Mouse (Mus musculus): ENCODE results near the gene Dlx4. TPM values are rescaled to one million over a fixed set of nuclear protein-coding genes. Genes with fewer than 3 reads are reported as not detected.

Dlx4 gene
- total RNA-seq (2021) = not detected
- long read RNA-seq, experiment 1 = 0 reads
- long read RNA-seq, experiment 2 = 0 reads

DNA sequence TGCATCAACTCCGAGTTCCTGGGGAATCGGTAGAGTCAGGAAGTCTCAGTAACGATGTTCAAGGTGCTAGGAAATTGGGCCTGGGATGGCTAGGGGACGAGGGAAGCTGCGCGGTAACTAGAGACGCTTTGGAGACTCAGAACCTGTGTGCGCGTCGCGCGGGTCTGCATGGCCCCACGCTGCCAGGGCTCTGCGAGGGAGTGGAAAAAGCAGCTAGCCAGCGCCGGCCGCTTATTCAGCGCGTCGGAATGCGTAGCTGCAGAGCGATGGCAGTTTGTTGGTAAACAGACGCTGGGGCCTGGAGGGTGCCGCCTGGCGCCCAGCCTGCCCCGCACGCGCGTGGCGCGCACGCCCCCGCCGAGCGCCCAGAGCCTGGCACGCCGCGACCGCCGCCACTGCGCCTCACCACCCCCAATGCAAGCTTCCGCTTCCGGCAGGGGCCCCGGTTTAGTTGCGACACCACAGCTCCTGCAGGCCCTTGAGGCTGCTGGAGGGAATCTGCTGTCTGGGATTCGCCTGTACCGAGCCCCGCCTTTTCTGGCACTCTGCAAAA is at the start of gene Dlx4:
Gene Dlx4 (minus strand): TSS at position 413 of the 553 bp plus-strand sequence.
- intact Hi-C loops (cut with DNase I) = loop anchor here (10.0 kb wide), 1 partner anchor 859 kb away; the partner anchor contains the start of gene Igf2bp1
- no peak within 1 kb of the TSS for H3K27ac ChIP-seq
- DNase-seq (ENCODE audit: extremely low spot score in 1 of 2, low spot score in 2 of 2) = no peak
- TF ChIP-seq CTCF (IDR thresholded peaks at IDR 0.05) = no peak
- peak within 1 kb of the TSS; percentile 31 for H3K4me3 ChIP-seq

GRCm38 (mm10) chr11:95189863-95190262 is 43.8 kb upstream of the Dlx4 start:
- Histone ChIP-seq H3K27ac (no peak overlapping the region), H3K4me3 (no peak overlapping the region)
- no peak for TF ChIP-seq CTCF (IDR thresholded peaks at IDR 0.05)
- intact Hi-C loops (cut with DNase I) = no loop called here
- DNase-seq (ENCODE audit: extremely low spot score in 1 of 2, low spot score in 2 of 2) = no peak

DNA sequence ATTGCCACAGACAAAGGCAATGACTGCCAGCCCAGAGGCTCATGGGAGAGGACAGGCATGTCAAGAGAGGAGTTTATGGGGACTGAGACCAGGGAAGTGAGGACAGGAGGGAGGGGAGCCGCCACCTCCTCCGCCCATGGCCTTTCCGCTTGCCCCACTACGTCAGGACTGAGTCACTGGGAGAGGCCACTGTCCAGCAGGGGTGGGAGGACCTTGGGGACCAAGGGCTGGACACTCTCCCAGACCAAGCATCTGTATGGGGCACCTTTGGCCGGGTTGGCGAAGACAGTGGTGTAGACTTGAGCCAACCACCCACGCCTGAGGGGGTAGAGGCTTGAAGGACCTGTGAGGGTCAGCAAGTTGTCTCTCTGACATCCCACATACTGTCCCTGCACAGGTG is 40.8 kb upstream of the Dlx4 start:
- intact Hi-C loops (cut with DNase I) = no loop called here
- TF ChIP-seq CTCF (IDR thresholded peaks at IDR 0.05) = no peak
- H3K27ac ChIP-seq = no peak overlapping the region
- no peak overlapping the region for H3K4me3 ChIP-seq
- DNase-seq (ENCODE audit: extremely low spot score in 1 of 2, low spot score in 2 of 2) = no peak

GRCm38 (mm10) chr11:95185700-95186099 is 39.6 kb upstream of the Dlx4 start:
- DNase-seq (ENCODE audit: extremely low spot score in 1 of 2, low spot score in 2 of 2) = no peak
- no peak for TF ChIP-seq CTCF (IDR thresholded peaks at IDR 0.05)
- intact Hi-C loops (cut with DNase I) = no loop called here
- Histone ChIP-seq H3K4me3 (no peak overlapping the region), H3K27ac (no peak overlapping the region)

- no peak overlapping the region for H3K4me3 ChIP-seq
- no peak overlapping the region for H3K27ac ChIP-seq
- TF ChIP-seq CTCF (IDR thresholded peaks at IDR 0.05) = no peak
- no peak for DNase-seq (ENCODE audit: extremely low spot score in 1 of 2, low spot score in 2 of 2)
- intact Hi-C loops (cut with DNase I) = no loop called here
These were observed 38.5 kb upstream of the Dlx4 start for GRCm38 (mm10) chr11:95184561-95184960.

DNA sequence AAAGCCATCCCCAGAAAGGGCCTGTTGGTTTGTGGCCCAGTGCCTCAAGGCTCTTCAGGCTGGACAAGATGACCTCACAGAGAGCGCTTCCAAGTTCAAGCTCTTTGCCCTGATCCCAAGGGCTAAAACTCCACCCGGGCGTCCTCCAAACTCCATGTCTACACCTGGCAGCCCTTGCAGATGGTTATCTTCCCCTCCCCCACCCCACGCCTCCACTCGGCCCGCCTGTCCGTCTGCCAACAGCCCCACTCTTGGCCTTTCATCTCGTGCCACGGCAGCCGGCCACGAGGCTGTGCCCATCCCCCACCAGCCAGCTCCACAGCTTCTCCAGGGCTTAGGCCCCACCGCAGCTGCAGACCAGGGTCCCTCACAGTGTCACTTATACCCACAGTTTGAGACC is 33.2 kb upstream of the Dlx4 start:
- intact Hi-C loops (cut with DNase I) = no loop called here
- no peak overlapping the region for H3K27ac ChIP-seq
- TF ChIP-seq CTCF (IDR thresholded peaks at IDR 0.05) = no peak

DNA sequence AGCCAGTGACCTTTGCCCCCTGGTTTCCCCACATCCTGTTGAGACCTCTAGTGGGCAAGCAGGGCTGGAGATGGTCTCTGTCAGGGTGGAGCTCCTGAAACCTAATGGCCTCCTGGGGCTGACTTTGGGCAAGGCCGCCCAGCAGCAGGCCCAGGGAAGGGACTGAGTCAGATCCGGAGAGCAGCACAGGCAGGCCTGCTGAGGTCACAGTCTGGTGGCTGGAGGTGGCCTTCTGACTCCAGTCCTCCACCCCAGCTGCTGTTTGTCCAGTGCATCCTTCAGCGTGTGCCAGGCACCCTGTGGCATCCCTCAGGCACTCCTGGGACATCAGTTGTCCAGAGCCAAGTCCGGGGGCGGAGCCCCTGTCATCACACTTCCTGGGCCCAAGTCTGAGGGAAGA is 19.8 kb upstream of the Dlx4 start:
- TF ChIP-seq CTCF (IDR thresholded peaks at IDR 0.05) = no peak
- no peak overlapping the region for H3K4me3 ChIP-seq
- DNase-seq (ENCODE audit: extremely low spot score in 1 of 2, low spot score in 2 of 2) = no peak
- no peak overlapping the region for H3K27ac ChIP-seq
- intact Hi-C loops (cut with DNase I) = no loop called here

More for the DNA sequence above, 33.2 kb upstream of the Dlx4 start:
- DNase-seq (ENCODE audit: extremely low spot score in 1 of 2, low spot score in 2 of 2) = no peak
- H3K4me3 ChIP-seq = no peak overlapping the region

GRCm38 (mm10) chr11:95161708-95162107 is 15.6 kb upstream of the Dlx4 start:
- intact Hi-C loops (cut with DNase I) = no loop called here
- no peak overlapping the region for H3K4me3 ChIP-seq
- no peak for DNase-seq (ENCODE audit: extremely low spot score in 1 of 2, low spot score in 2 of 2)
- no peak overlapping the region for H3K27ac ChIP-seq
- TF ChIP-seq CTCF (IDR thresholded peaks at IDR 0.05) = no peak

- DNase-seq (ENCODE audit: extremely low spot score in 1 of 2, low spot score in 2 of 2) = no peak
- H3K27ac ChIP-seq = no peak overlapping the region
- no peak overlapping the region for H3K4me3 ChIP-seq
- TF ChIP-seq CTCF (IDR thresholded peaks at IDR 0.05) = peak; percentile 20
- intact Hi-C loops (cut with DNase I) = no loop called here
These were observed 14.6 kb upstream of the Dlx4 start for GRCm38 (mm10) chr11:95160693-95161092.

DNA sequence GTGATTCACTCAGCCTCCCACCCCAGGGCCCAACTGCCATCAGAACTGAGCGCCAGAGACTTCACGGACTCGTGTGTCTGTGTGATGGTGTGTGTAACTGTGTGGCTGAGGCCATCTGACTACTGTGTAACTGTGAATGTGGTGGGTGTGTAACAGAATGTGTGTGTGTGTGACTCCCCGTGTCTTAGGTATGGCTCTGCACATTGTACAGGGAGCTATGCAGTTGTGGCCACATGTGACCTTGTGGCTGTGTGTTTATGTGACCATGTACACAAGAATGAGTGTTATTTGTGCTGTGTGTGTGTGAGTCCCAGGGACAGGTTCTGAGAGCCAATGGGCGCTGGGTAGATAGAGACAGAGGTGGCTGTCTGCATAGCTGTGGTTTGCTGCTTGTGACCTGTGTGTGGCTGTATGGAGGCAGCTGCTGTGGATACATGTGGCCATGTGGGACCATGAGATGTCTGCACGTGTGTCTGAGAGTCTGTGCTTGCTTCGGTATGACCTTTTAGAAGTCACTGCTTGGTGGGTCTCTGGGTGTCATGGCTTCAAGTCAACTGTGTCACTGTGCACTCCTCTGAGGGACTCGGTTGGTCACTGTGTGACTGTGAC is 13.8 kb upstream of the Dlx4 start:
- no peak for DNase-seq (ENCODE audit: extremely low spot score in 1 of 2, low spot score in 2 of 2)
- Histone ChIP-seq H3K27ac (no peak overlapping the region), H3K4me3 (no peak overlapping the region)
- TF ChIP-seq CTCF (IDR thresholded peaks at IDR 0.05) = no peak
- intact Hi-C loops (cut with DNase I) = no loop called here

GRCm38 (mm10) chr11:95157872-95158271 is 11.8 kb upstream of the Dlx4 start:
- no peak overlapping the region for H3K4me3 ChIP-seq

GRCm38 (mm10) chr11:95157356-95157755 is 11.3 kb upstream of the Dlx4 start:
- intact Hi-C loops (cut with DNase I) = no loop called here
- TF ChIP-seq CTCF (IDR thresholded peaks at IDR 0.05) = no peak
- no peak for DNase-seq (ENCODE audit: extremely low spot score in 1 of 2, low spot score in 2 of 2)
- no peak overlapping the region for H3K4me3 ChIP-seq
- no peak overlapping the region for H3K27ac ChIP-seq

More at GRCm38 (mm10) chr11:95157872-95158271, 11.8 kb upstream of the Dlx4 start:
- intact Hi-C loops (cut with DNase I) = no loop called here
- no peak for TF ChIP-seq CTCF (IDR thresholded peaks at IDR 0.05)
- no peak overlapping the region for H3K27ac ChIP-seq
- no peak for DNase-seq (ENCODE audit: extremely low spot score in 1 of 2, low spot score in 2 of 2)

- no peak for DNase-seq (ENCODE audit: extremely low spot score in 1 of 2, low spot score in 2 of 2)
- Histone ChIP-seq H3K4me3 (no peak overlapping the region), H3K27ac (no peak overlapping the region)
- intact Hi-C loops (cut with DNase I) = no loop called here
- no peak for TF ChIP-seq CTCF (IDR thresholded peaks at IDR 0.05)
These were observed 9.4 kb upstream of the Dlx4 start for GRCm38 (mm10) chr11:95155511-95155910.
